Mouse (Mus musculus) lung, adult 2 months (tissue): ENCODE measurements at regions not wholly inside any gene's neighbourhood (a gene's known extent, or its start where the extent isn't known, plus 50 kb on each side); places are given as distances from the start of the nearest gene placed in this dataset.
"Not testable (repeated sequence)": the region's sequence is repeated elsewhere in the genome, so short reads cannot be mapped to it uniquely, and the experiment has no call there.

Experiments used
- DNase-seq: peaks from one replicate; pipeline ENCODE4 v3.0.0; 2022
- H3K4me1 ChIP-seq: fragments of 200-500 bp; 2 replicates; pipeline ENCODE4 v1.6.1; 2011; ENCODE audit warnings: low read length; ENCODE audit not compliant: control insufficient read depth, insufficient read depth
- H3K4me3 ChIP-seq: fragments of 200-500 bp; replicated peaks from 2 replicates; pipeline ENCODE3; 2011; ENCODE audit warnings: low read depth, mild to moderate bottlenecking, control low read depth, low read length; ENCODE audit errors: extremely low read depth
- CTCF ChIP-seq: fragments of 200-500 bp; IDR thresholded peaks from 2 replicates; pipeline ENCODE4 v1.5.1; 2011; ENCODE audit warnings: mild to moderate bottlenecking, low read length, control low read depth; ENCODE audit not compliant: insufficient read depth
- POLR2A ChIP-seq: fragments of 200-500 bp; IDR thresholded peaks from 2 replicates; pipeline ENCODE4 v1.6.1; 2011; ENCODE audit warnings: low read depth, mild to moderate bottlenecking, control low read depth, low read length, borderline replicate concordance; ENCODE audit errors: extremely low read depth
- WGBS: fragments of 180-500 bp; shearing (Covaris S2); methylation state at CpG from one replicate; pipeline ENCODE4 v1.1.7; 2018; 5-methylcytosine and 5-hydroxymethylcytosine counted together

GRCm38 (mm10) chr8:34303815-34304214 is 192.3 kb upstream of the Gm10131 start:
- WGBS: 91% methylated on average over 11 of the region's 11 CpGs
- TF ChIP-seq CTCF (no peak), POLR2A (no peak)
- H3K4me1 ChIP-seq: no peaks in the 10 kb centered on the region
- DNase-seq: no peak
- no peak overlapping the region for H3K4me3 ChIP-seq

GRCm38 (mm10) chr8:34300331-34300903 is 188.9 kb upstream of the Gm10131 start:
- no peaks in the 10 kb centered on the region for H3K4me1 ChIP-seq
- H3K4me3 ChIP-seq: peak overlapping the region; percentile 4
- DNase-seq: no peak
- TF ChIP-seq CTCF: no peak
- WGBS: 35% methylated on average over 15 of the region's 15 CpGs

- DNase-seq: no peak
- WGBS: 93% methylated on average over 8 of the region's 8 CpGs
- no peak overlapping the region for H3K4me3 ChIP-seq
- no peaks in the 10 kb centered on the region for H3K4me1 ChIP-seq
- no peak for TF ChIP-seq POLR2A
- TF ChIP-seq CTCF: no peak
These were observed 183.2 kb upstream of the Gm10131 start for GRCm38 (mm10) chr8:34294721-34295120.

- no peak for DNase-seq
- no peak for TF ChIP-seq CTCF
- TF ChIP-seq POLR2A: no peak
- H3K4me1 ChIP-seq: no peaks in the 10 kb centered on the region
- H3K4me3 ChIP-seq: no peak overlapping the region
- 36% methylated on average over 4 of the region's 4 CpGs for WGBS
These were observed 179.1 kb upstream of the Gm10131 start for GRCm38 (mm10) chr8:34290670-34291069.

GRCm38 (mm10) chr8:34287801-34288200 is 176.3 kb upstream of the Gm10131 start:
- DNase-seq: no peak
- Histone ChIP-seq H3K4me1 (no peaks in the 10 kb centered on the region), H3K4me3 (no peak overlapping the region)
- 54% methylated on average over 2 of the region's 2 CpGs for WGBS
- TF ChIP-seq POLR2A (no peak), CTCF (no peak)

- no peak for DNase-seq
- no peak overlapping the region for H3K4me3 ChIP-seq
- WGBS: 76% methylated on average over 3 of the region's 3 CpGs
- no peaks in the 10 kb centered on the region for H3K4me1 ChIP-seq
- TF ChIP-seq POLR2A (no peak), CTCF (no peak)
These were observed 173.0 kb upstream of the Gm10131 start for GRCm38 (mm10) chr8:34284576-34284975.

DNA sequence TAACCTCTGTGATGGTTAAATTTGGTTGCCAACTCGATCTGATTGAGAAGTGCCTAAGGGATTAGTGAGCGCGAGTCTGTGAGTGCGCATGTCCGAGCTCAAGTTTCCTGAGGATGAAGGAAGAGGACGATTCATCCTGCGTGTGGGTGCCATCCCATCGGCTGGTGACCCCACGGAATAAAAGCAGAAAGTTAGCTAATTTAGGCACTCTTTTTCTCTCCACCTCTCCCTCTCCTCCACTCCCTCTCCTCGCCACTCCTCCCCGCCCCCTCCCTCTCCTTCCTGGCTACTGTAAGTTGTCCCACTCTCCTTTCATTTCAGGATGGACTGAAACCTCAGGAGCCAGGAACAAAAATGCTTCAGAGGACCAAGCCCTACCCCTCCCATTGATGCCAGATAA is 168.9 kb upstream of the Gm10131 start:
- TF ChIP-seq POLR2A (no peak), CTCF (no peak)
- Histone ChIP-seq H3K4me3 (no peak overlapping the region), H3K4me1 (no peaks in the 10 kb centered on the region; the same call in 1 of the 2 replicates)
- DNase-seq: no peak
- no CpG with 5 or more reads among the region's 11 CpGs for WGBS

GRCm38 (mm10) chr8:34275977-34276660 is 164.6 kb upstream of the Gm10131 start:
- no peak for TF ChIP-seq POLR2A
- no peak for TF ChIP-seq CTCF
- no peak for DNase-seq
- WGBS: 34% methylated on average over 7 of the region's 7 CpGs
- H3K4me1 ChIP-seq: no peaks in the 10 kb centered on the region; the same call in 1 of the 2 replicates
- H3K4me3 ChIP-seq: no peak overlapping the region

DNA sequence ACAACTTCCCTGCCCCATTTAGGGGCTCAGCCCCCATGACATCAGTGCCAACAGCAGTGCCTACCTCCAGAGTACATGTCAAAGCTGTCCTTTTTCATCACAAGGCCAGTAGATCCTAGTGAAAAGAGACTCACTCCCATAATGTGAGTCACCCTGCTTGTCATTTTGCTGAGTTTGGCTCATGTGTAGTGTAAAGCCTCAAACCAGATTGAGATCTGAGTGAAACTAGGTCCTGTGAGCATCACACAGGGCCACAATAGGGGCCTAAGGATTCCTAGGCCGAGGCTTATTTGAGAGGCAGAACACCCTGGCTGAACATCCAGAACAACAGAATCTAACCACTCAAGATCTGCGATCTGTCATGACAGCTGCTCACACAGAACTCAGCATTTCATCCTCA is 163.3 kb upstream of the Gm10131 start:
- 99% methylated on average over 2 of the region's 2 CpGs for WGBS
- H3K4me1 ChIP-seq, DNase-seq, H3K4me3 ChIP-seq: not testable (repeated sequence)

- DNase-seq: no peak
- 90% methylated on average over 6 of the region's 6 CpGs for WGBS
- no peak overlapping the region for H3K4me3 ChIP-seq
- H3K4me1 ChIP-seq: no peaks in the 10 kb centered on the region; the same call in 1 of the 2 replicates
- TF ChIP-seq CTCF (no peak), POLR2A (no peak)
These were observed 162.6 kb upstream of the Gm10131 start for GRCm38 (mm10) chr8:34274171-34274570.
